Mouse (Mus musculus): ENCODE measurements around the gene Reln.

Reln gene

GRCm38 (mm10) chr5:22236801-22237200 lies 107.7 kb downstream of the Reln start:
- in situ Hi-C loops (cut with MseI, MboI): no loop called here

GRCm38 (mm10) chr5:22224515-22224914 lies 120.0 kb downstream of the Reln start:
- in situ Hi-C loops (cut with MseI, MboI): no loop called here

GRCm38 (mm10) chr5:22223940-22224339 lies 120.6 kb downstream of the Reln start:
- in situ Hi-C loops (cut with MseI, MboI): no loop called here

GRCm38 (mm10) chr5:22208311-22209021 lies 136.0 kb downstream of the Reln start:
- in situ Hi-C loops (cut with MseI, MboI): no loop called here

GRCm38 (mm10) chr5:22197926-22198325 lies 146.6 kb downstream of the Reln start:
- in situ Hi-C loops (cut with MseI, MboI): no loop called here

- in situ Hi-C loops (cut with MseI, MboI): no loop called here
Observed at GRCm38 (mm10) chr5:22196891-22197290, 147.6 kb downstream of the Reln start.

GRCm38 (mm10) chr5:22196476-22196875 lies 148.0 kb downstream of the Reln start:
- in situ Hi-C loops (cut with MseI, MboI): no loop called here

GRCm38 (mm10) chr5:22195352-22195941 lies 149.1 kb downstream of the Reln start:
- in situ Hi-C loops (cut with MseI, MboI): no loop called here

GRCm38 (mm10) chr5:22191784-22192183 lies 152.7 kb downstream of the Reln start:
- in situ Hi-C loops (cut with MseI, MboI): no loop called here

- in situ Hi-C loops (cut with MseI, MboI): no loop called here
Observed at GRCm38 (mm10) chr5:22190333-22190732, 154.2 kb downstream of the Reln start.

GRCm38 (mm10) chr5:22187599-22187998 lies 156.9 kb downstream of the Reln start:
- in situ Hi-C loops (cut with MseI, MboI): no loop called here

GRCm38 (mm10) chr5:22176480-22176879 lies 168.0 kb downstream of the Reln start:
- in situ Hi-C loops (cut with MseI, MboI): no loop called here

- in situ Hi-C loops (cut with MseI, MboI): no loop called here
Observed at GRCm38 (mm10) chr5:22171336-22171735, 173.2 kb downstream of the Reln start.

- in situ Hi-C loops (cut with MseI, MboI): no loop called here
Observed at GRCm38 (mm10) chr5:22164060-22164934, 180.2 kb downstream of the Reln start.

GRCm38 (mm10) chr5:22160935-22161334 lies 183.6 kb downstream of the Reln start:
- in situ Hi-C loops (cut with MseI, MboI): no loop called here

GRCm38 (mm10) chr5:22158754-22159153 lies 185.7 kb downstream of the Reln start:
- in situ Hi-C loops (cut with MseI, MboI): no loop called here

GRCm38 (mm10) chr5:22153601-22154000 lies 190.9 kb downstream of the Reln start:
- in situ Hi-C loops (cut with MseI, MboI): no loop called here

- in situ Hi-C loops (cut with MseI, MboI): no loop called here
Observed at GRCm38 (mm10) chr5:22141821-22142220, 202.7 kb downstream of the Reln start.

GRCm38 (mm10) chr5:22139015-22139414 lies 205.5 kb downstream of the Reln start:
- in situ Hi-C loops (cut with MseI, MboI): no loop called here

GRCm38 (mm10) chr5:22134402-22134801 lies 210.1 kb downstream of the Reln start:
- in situ Hi-C loops (cut with MseI, MboI): no loop called here

- in situ Hi-C loops (cut with MseI, MboI): no loop called here
Observed at GRCm38 (mm10) chr5:22131730-22132522, 212.6 kb downstream of the Reln start.

GRCm38 (mm10) chr5:22127583-22127982 lies 216.9 kb downstream of the Reln start:
- in situ Hi-C loops (cut with MseI, MboI): no loop called here

Measured in mouse trophoblast stem cell (cell line).